Mouse (Mus musculus): ENCODE measurements around the gene Exosc8. TPM values are rescaled to one million over a fixed set of nuclear protein-coding genes. Genes with fewer than 3 reads are reported as not detected.
"Not testable (repeated sequence)": the region's sequence is repeated elsewhere in the genome, so short reads cannot be mapped to it uniquely, and the experiment has no call there.

Exosc8 gene
- polyA plus RNA-seq (2014; fragmentation: Nextera tagmentation; extraction: Ambion mirVana): 71.6 and 82.1 TPM in 2 replicates

- Histone ChIP-seq H3K4me2 (replicated peaks) (peak within 1 kb of the TSS; percentile 68), H3K27ac (peak within 1 kb of the TSS; percentile 98), H3K27me3 (ENCODE audit: control insufficient read depth, insufficient read depth, low read length) (no peaks in the 10 kb centered on the region), H3K9ac (peak within 1 kb of the TSS; percentile 98), H3K4me3 (replicated peaks; ENCODE audit: low read length) (peak within 1 kb of the TSS; percentile 86), H3K36me3 (replicated peaks; ENCODE audit: control insufficient read depth, insufficient read depth) (peaks cover 37% of the 10 kb centered on the region), H3K4me1 (replicated peaks; ENCODE audit: control insufficient read depth, insufficient read depth, low read length) (peaks cover 5% of the 10 kb centered on the region; the same call in 1 of the 2 replicates), H3K9me3 (ENCODE audit: control insufficient read depth, low read length) (no peaks in the 10 kb centered on the region)
- peak; percentile 95 for ATAC-seq (ENCODE audit: low FRiP score)
- WGBS: 0% methylated on average over 61 of the region's 65 CpGs
- peak; percentile 87 for DNase-seq (ENCODE audit: low spot score)
Measured at GRCm38 (mm10) chr3:54735247-54736046, at the start of gene Exosc8, which contains the start of gene Alg5. Exosc8 (minus strand) TSS chr3:54735393. Alg5 (plus strand) TSS chr3:54735539.

GRCm38 (mm10) chr3:54775989-54776631 lies 40.9 kb upstream of the Exosc8 start:
- WGBS: 62% methylated on average over 7 of the region's 7 CpGs
- DNase-seq (ENCODE audit: low spot score) (no peak), ATAC-seq (ENCODE audit: low FRiP score) (no peak)

GRCm38 (mm10) chr3:54773613-54774012 lies 38.4 kb upstream of the Exosc8 start:
- Histone ChIP-seq H3K27me3 (ENCODE audit: control insufficient read depth, insufficient read depth, low read length) (no peaks in the 10 kb centered on the region), H3K4me3 (replicated peaks; ENCODE audit: low read length) (no peak overlapping the region), H3K4me2 (replicated peaks) (no peak overlapping the region), H3K9me3 (ENCODE audit: control insufficient read depth, low read length) (peaks cover 5% of the 10 kb centered on the region; the same call in 1 of the 2 replicates), H3K27ac (no peak overlapping the region), H3K36me3 (replicated peaks; ENCODE audit: control insufficient read depth, insufficient read depth) (no peaks in the 10 kb centered on the region), H3K9ac (no peak overlapping the region), H3K4me1 (replicated peaks; ENCODE audit: control insufficient read depth, insufficient read depth, low read length) (no peaks in the 10 kb centered on the region)
- DNase-seq (ENCODE audit: low spot score) (no peak), ATAC-seq (ENCODE audit: low FRiP score) (no peak)
- 87% methylated on average over 6 of the region's 6 CpGs for WGBS

More at GRCm38 (mm10) chr3:54775989-54776631, 40.9 kb upstream of the Exosc8 start:
- Histone ChIP-seq H3K27me3 (ENCODE audit: control insufficient read depth, insufficient read depth, low read length) (no peaks in the 10 kb centered on the region), H3K9ac (no peak overlapping the region), H3K4me2 (replicated peaks) (no peak overlapping the region), H3K36me3 (replicated peaks; ENCODE audit: control insufficient read depth, insufficient read depth) (no peaks in the 10 kb centered on the region), H3K27ac (no peak overlapping the region), H3K4me1 (replicated peaks; ENCODE audit: control insufficient read depth, insufficient read depth, low read length) (no peaks in the 10 kb centered on the region), H3K9me3 (ENCODE audit: control insufficient read depth, low read length) (peaks cover 5% of the 10 kb centered on the region; the same call in 1 of the 2 replicates), H3K4me3 (replicated peaks; ENCODE audit: low read length) (no peak overlapping the region)

GRCm38 (mm10) chr3:54769349-54770275 lies 34.4 kb upstream of the Exosc8 start:
- no peaks in the 10 kb centered on the region for H3K4me1 ChIP-seq (replicated peaks; ENCODE audit: control insufficient read depth, insufficient read depth, low read length)
- ATAC-seq (ENCODE audit: low FRiP score) (no peak), DNase-seq (ENCODE audit: low spot score) (no peak)
- no peak overlapping the region for H3K4me3 ChIP-seq (replicated peaks; ENCODE audit: low read length)
- no peak overlapping the region for H3K9ac ChIP-seq
- no peak overlapping the region for H3K27ac ChIP-seq
- no peaks in the 10 kb centered on the region for H3K27me3 ChIP-seq (ENCODE audit: control insufficient read depth, insufficient read depth, low read length)
- 72% methylated on average over 17 of the region's 17 CpGs for WGBS
- peaks cover 5% of the 10 kb centered on the region; the same call in 1 of the 2 replicates for H3K9me3 ChIP-seq (ENCODE audit: control insufficient read depth, low read length)
- H3K4me2 ChIP-seq (replicated peaks): no peak overlapping the region
- H3K36me3 ChIP-seq (replicated peaks; ENCODE audit: control insufficient read depth, insufficient read depth): no peaks in the 10 kb centered on the region

- no peaks in the 10 kb centered on the region for H3K4me1 ChIP-seq (replicated peaks; ENCODE audit: control insufficient read depth, insufficient read depth, low read length)
- no peak overlapping the region for H3K4me2 ChIP-seq (replicated peaks)
- no peak overlapping the region for H3K4me3 ChIP-seq (replicated peaks; ENCODE audit: low read length)
- DNase-seq (ENCODE audit: low spot score): no peak
- H3K27me3 ChIP-seq (ENCODE audit: control insufficient read depth, insufficient read depth, low read length): no peaks in the 10 kb centered on the region
- no peak overlapping the region for H3K9ac ChIP-seq
- H3K9me3 ChIP-seq (ENCODE audit: control insufficient read depth, low read length): peaks cover 3% of the 10 kb centered on the region; the same call in 1 of the 2 replicates
- H3K27ac ChIP-seq: no peak overlapping the region
- 96% methylated on average over 8 of the region's 8 CpGs for WGBS
- ATAC-seq (ENCODE audit: low FRiP score): no peak
- H3K36me3 ChIP-seq (replicated peaks; ENCODE audit: control insufficient read depth, insufficient read depth): no peaks in the 10 kb centered on the region
Measured at GRCm38 (mm10) chr3:54768592-54768991, 33.4 kb upstream of the Exosc8 start.

GRCm38 (mm10) chr3:54766811-54767210 lies 31.6 kb upstream of the Exosc8 start:
- no peak overlapping the region for H3K4me3 ChIP-seq (replicated peaks; ENCODE audit: low read length)
- ATAC-seq (ENCODE audit: low FRiP score): no peak
- H3K27ac ChIP-seq: no peak overlapping the region
- no peak for DNase-seq (ENCODE audit: low spot score)
- H3K36me3 ChIP-seq (replicated peaks; ENCODE audit: control insufficient read depth, insufficient read depth): no peaks in the 10 kb centered on the region
- H3K9ac ChIP-seq: no peak overlapping the region
- no peaks in the 10 kb centered on the region for H3K27me3 ChIP-seq (ENCODE audit: control insufficient read depth, insufficient read depth, low read length)
- H3K4me2 ChIP-seq (replicated peaks): no peak overlapping the region
- 92% methylated on average over 5 of the region's 5 CpGs for WGBS
- H3K4me1 ChIP-seq (replicated peaks; ENCODE audit: control insufficient read depth, insufficient read depth, low read length): no peaks in the 10 kb centered on the region
- H3K9me3 ChIP-seq (ENCODE audit: control insufficient read depth, low read length): no peaks in the 10 kb centered on the region

- Histone ChIP-seq H3K36me3 (replicated peaks; ENCODE audit: control insufficient read depth, insufficient read depth) (no peaks in the 10 kb centered on the region), H3K9ac (no peak overlapping the region), H3K4me1 (replicated peaks; ENCODE audit: control insufficient read depth, insufficient read depth, low read length) (no peaks in the 10 kb centered on the region), H3K27ac (no peak overlapping the region), H3K4me3 (replicated peaks; ENCODE audit: low read length) (no peak overlapping the region), H3K9me3 (ENCODE audit: control insufficient read depth, low read length) (no peaks in the 10 kb centered on the region), H3K4me2 (replicated peaks) (no peak overlapping the region), H3K27me3 (ENCODE audit: control insufficient read depth, insufficient read depth, low read length) (no peaks in the 10 kb centered on the region)
- ATAC-seq (ENCODE audit: low FRiP score) (no peak), DNase-seq (ENCODE audit: low spot score) (no peak)
- WGBS: 81% methylated on average over 14 of the region's 14 CpGs
Measured at GRCm38 (mm10) chr3:54766034-54766433, 30.8 kb upstream of the Exosc8 start.

- not testable (repeated sequence) for H3K36me3 ChIP-seq (replicated peaks; ENCODE audit: control insufficient read depth, insufficient read depth); H3K9ac ChIP-seq; H3K27me3 ChIP-seq (ENCODE audit: control insufficient read depth, insufficient read depth, low read length); ATAC-seq (ENCODE audit: low FRiP score); H3K4me3 ChIP-seq (replicated peaks; ENCODE audit: low read length); H3K4me1 ChIP-seq (replicated peaks; ENCODE audit: control insufficient read depth, insufficient read depth, low read length); H3K4me2 ChIP-seq (replicated peaks); H3K9me3 ChIP-seq (ENCODE audit: control insufficient read depth, low read length); H3K27ac ChIP-seq; DNase-seq (ENCODE audit: low spot score)
- WGBS: 92% methylated on average over 6 of the region's 6 CpGs
Measured at GRCm38 (mm10) chr3:54765521-54765920, 30.3 kb upstream of the Exosc8 start.

Measured in hindbrain, embryonic 14.5 days (tissue).